ENCODE assay signal across 20 mouse cellular contexts in genomic region chr19:4217855-4218254, GRCm38 (mm10). TPM values are rescaled to one million over a fixed set of nuclear protein-coding genes. Genes with fewer than 3 reads are reported as not detected.
DNase-seq lines count a peak whose midpoint lies in the region; ATAC-seq and TF ChIP-seq lines count a peak whose summit lies in the region.
"Had no signal": no experiment of that assay in that cellular context is flagged by ENCODE, and none has a peak within 500 bp of the region (broad histone marks: within the 10 kb centered on the region; RNA-seq: fewer than 3 reads in every experiment).

No protein-coding gene starts in this region.

- no peaks in the 10 kb centered on the region for H3K9me3 ChIP-seq in embryonic facial prominence, embryonic 15.5 days (replicated peaks)
- H3K9me3 ChIP-seq in limb, embryonic 13.5 days, result no peaks in the 10 kb centered on the region
- H3K9me3 ChIP-seq: forebrain, embryonic 12.5 days; liver, embryonic 13.5 days; megakaryocyte, embryonic 14.5 days; neural tube, embryonic 12.5 days had no signal

- TF ChIP-seq POLR2A in spleen, adult 2 months (IDR thresholded peaks at IDR 0.05; ENCODE audit: low read depth, low read length), result no peak

- WGBS in spleen, adult 2 months, result 59% methylated on average over 3 of the region's 3 CpGs
- WGBS in embryonic facial prominence, embryonic 15.5 days, result 39% methylated on average over 3 of the region's 3 CpGs
- 29% methylated on average over 3 of the region's 3 CpGs for WGBS in limb, embryonic 13.5 days

- H3K4me3 ChIP-seq in spleen, adult 2 months (ENCODE audit: extremely low read depth, insufficient read depth, insufficient read length), result no peak overlapping the region
- H3K4me3 ChIP-seq in embryonic facial prominence, embryonic 15.5 days (replicated peaks), result no peak overlapping the region
- H3K4me3 ChIP-seq in limb, embryonic 13.5 days, result no peak overlapping the region
- H3K4me3 ChIP-seq: forebrain, embryonic 12.5 days; liver, embryonic 13.5 days; megakaryocyte, embryonic 14.5 days had no signal

- no peak for TF ChIP-seq CTCF in spleen, adult 2 months (IDR thresholded peaks at IDR 0.05; ENCODE audit: extremely low read depth, insufficient read depth, insufficient read length, insufficient replicate concordance)

- H3K27ac ChIP-seq in spleen, adult 2 months (ENCODE audit: insufficient read depth, low read length), result peak overlapping the region; percentile 68
- peak overlapping the region; percentile 49 for H3K27ac ChIP-seq in embryonic facial prominence, embryonic 15.5 days (replicated peaks)
- peak overlapping the region; percentile 15; the same call in 1 of the 2 replicates for H3K27ac ChIP-seq in limb, embryonic 13.5 days
- H3K27ac ChIP-seq: forebrain, embryonic 12.5 days; hindbrain, postnatal 0 days; liver, embryonic 13.5 days; neural tube, embryonic 12.5 days had no signal

- H3K9ac ChIP-seq in embryonic facial prominence, embryonic 15.5 days, result no peak overlapping the region
- no peak overlapping the region for H3K9ac ChIP-seq in limb, embryonic 13.5 days
- H3K9ac ChIP-seq: forebrain, embryonic 12.5 days; liver, embryonic 13.5 days; neural tube, embryonic 12.5 days had no signal

- H3K27me3 ChIP-seq in spleen, adult 2 months (ENCODE audit: control insufficient read depth, insufficient read depth, low read length), result no peaks in the 10 kb centered on the region
- no peaks in the 10 kb centered on the region for H3K27me3 ChIP-seq in embryonic facial prominence, embryonic 15.5 days
- H3K27me3 ChIP-seq in limb, embryonic 13.5 days, result no peaks in the 10 kb centered on the region

- peaks cover 73% of the 10 kb centered on the region for H3K4me1 ChIP-seq in spleen, adult 2 months (ENCODE audit: control insufficient read depth, insufficient read depth, insufficient read length)
- H3K4me1 ChIP-seq in embryonic facial prominence, embryonic 15.5 days, result peaks cover 84% of the 10 kb centered on the region
- peaks cover 70% of the 10 kb centered on the region for H3K4me1 ChIP-seq in limb, embryonic 13.5 days

- no peak for DNase-seq in spleen, adult 2 months (ENCODE audit: low read depth in 1 of 2, low spot score in 2 of 2)
- no peak for DNase-seq in spleen, adult 12 weeks (ENCODE audit: low spot score)
- no peak for DNase-seq in frontal cortex, postnatal 25 days (ENCODE audit: low spot score in 2 of 2)
- no peak for DNase-seq in right cerebral cortex, postnatal 4 days
- DNase-seq: adrenal gland, postnatal 36 days; cerebellum, adult 8-10 months; heart, postnatal 4 days; liver, embryonic 13.5 days; thymus, adult 18-20 months had no signal

- H3K4me2 ChIP-seq in embryonic facial prominence, embryonic 15.5 days (replicated peaks), result no peak overlapping the region
- H3K4me2 ChIP-seq in limb, embryonic 13.5 days (replicated peaks), result no peak overlapping the region
- H3K4me2 ChIP-seq: forebrain, embryonic 12.5 days; liver, embryonic 13.5 days had no signal

- no peak for ATAC-seq in embryonic facial prominence, embryonic 15.5 days (ENCODE audit: insufficient number of reproducible peaks, low FRiP score, low TSS enrichment, low read depth)
- no peak for ATAC-seq in limb, embryonic 13.5 days (ENCODE audit: low FRiP score, low read depth)
- no peak for ATAC-seq in inflammation-experienced regulatory T-cells, adult 6 months
- ATAC-seq: hindbrain, postnatal 0 days; midbrain, embryonic 16.5 days had no signal

- peaks cover 7% of the 10 kb centered on the region for H3K36me3 ChIP-seq in spleen, adult 2 months (ENCODE audit: control insufficient read depth, insufficient read depth, low read length)
- H3K36me3 ChIP-seq in embryonic facial prominence, embryonic 15.5 days, result peaks cover 9% of the 10 kb centered on the region; the same call in 1 of the 2 replicates
- H3K36me3 ChIP-seq in limb, embryonic 13.5 days, result peaks cover 26% of the 10 kb centered on the region
- H3K36me3 ChIP-seq: forebrain, embryonic 12.5 days; liver, embryonic 13.5 days; neural tube, embryonic 12.5 days had no signal

RNA-seq across cellular contexts. Expression of gene AC109138.7, which starts 3.7 kb away (rescaled TPM):
- not detected in 2 replicates for polyA plus RNA-seq in spleen, adult 2 months (2012; rRNA removed)
- polyA plus RNA-seq in embryonic facial prominence, embryonic 15.5 days (2015; fragmentation: Nextera tagmentation; extraction: Ambion mirVana), result not detected in 2 replicates
- not detected in 2 replicates for polyA plus RNA-seq in limb, embryonic 13.5 days (2015; fragmentation: Nextera tagmentation; extraction: Ambion mirVana)
- not detected for polyA plus RNA-seq in inflammation-experienced regulatory T-cells, adult 6 months (2017; shearing (Covaris generic))
- polyA plus RNA-seq: forebrain, embryonic 12.5 days; gonadal fat pad, adult 2 months; heart, embryonic 14.5 days; hindbrain, postnatal 0 days; kidney, embryonic 16.5 days; liver, embryonic 13.5 days; midbrain, embryonic 16.5 days; neural tube, embryonic 12.5 days had no signal

RNA-seq across cellular contexts. Expression of gene Clcf1, which starts 3.8 kb away (rescaled TPM):
- 128 and 163 TPM in 2 replicates for polyA plus RNA-seq in spleen, adult 2 months (2012; rRNA removed)
- 10.1 and 10.2 TPM in 2 replicates for polyA plus RNA-seq in embryonic facial prominence, embryonic 15.5 days (2015; fragmentation: Nextera tagmentation; extraction: Ambion mirVana)
- polyA plus RNA-seq in limb, embryonic 13.5 days (2015; fragmentation: Nextera tagmentation; extraction: Ambion mirVana), result 9.0 and 10.0 TPM in 2 replicates
- polyA plus RNA-seq in inflammation-experienced regulatory T-cells, adult 6 months (2017; shearing (Covaris generic)), result 10 to 100 TPM; 13.4 to 51.6 (median 33.9) TPM

RNA-seq across cellular contexts. Expression of gene Pold4, which starts 13.8 kb away (rescaled TPM):
- 233 and 309 TPM in 2 replicates for polyA plus RNA-seq in spleen, adult 2 months (2012; rRNA removed)
- polyA plus RNA-seq in embryonic facial prominence, embryonic 15.5 days (2015; fragmentation: Nextera tagmentation; extraction: Ambion mirVana), result 33.5 and 34.0 TPM in 2 replicates
- polyA plus RNA-seq in limb, embryonic 13.5 days (2015; fragmentation: Nextera tagmentation; extraction: Ambion mirVana), result 17.6 and 21.4 TPM in 2 replicates
- 100 to 1,000 TPM in 2 of 3 experiments, 10 to 100 TPM in 1; 96.4 to 134 (median 118) TPM for polyA plus RNA-seq in inflammation-experienced regulatory T-cells, adult 6 months (2017; shearing (Covaris generic))

RNA-seq across cellular contexts. Expression of gene Rad9a, which starts 16.4 kb away (rescaled TPM):
- 53.1 and 62.9 TPM in 2 replicates for polyA plus RNA-seq in spleen, adult 2 months (2012; rRNA removed)
- polyA plus RNA-seq in embryonic facial prominence, embryonic 15.5 days (2015; fragmentation: Nextera tagmentation; extraction: Ambion mirVana), result 33.6 and 35.0 TPM in 2 replicates
- 36.2 and 38.1 TPM in 2 replicates for polyA plus RNA-seq in limb, embryonic 13.5 days (2015; fragmentation: Nextera tagmentation; extraction: Ambion mirVana)
- 10 to 100 TPM; 43.6 to 63.0 (median 59.1) TPM for polyA plus RNA-seq in inflammation-experienced regulatory T-cells, adult 6 months (2017; shearing (Covaris generic))

RNA-seq across cellular contexts. Expression of gene Ppp1ca, which starts 26.0 kb away (rescaled TPM):
- 464 and 481 TPM in 2 replicates for polyA plus RNA-seq in spleen, adult 2 months (2012; rRNA removed)
- 745 and 794 TPM in 2 replicates for polyA plus RNA-seq in embryonic facial prominence, embryonic 15.5 days (2015; fragmentation: Nextera tagmentation; extraction: Ambion mirVana)
- polyA plus RNA-seq in limb, embryonic 13.5 days (2015; fragmentation: Nextera tagmentation; extraction: Ambion mirVana), result 817 and 858 TPM in 2 replicates
- 1,000 to 10,000 TPM in 1 of 3 experiments, 100 to 1,000 TPM in 2; 808 to 1,210 (median 823) TPM for polyA plus RNA-seq in inflammation-experienced regulatory T-cells, adult 6 months (2017; shearing (Covaris generic))

Comparison
In these comparisons a context has a peak if more than half of its experiments do, and no peak if none do; other contexts are left out.
1. H3K27ac ChIP-seq: peak in every context shown above with its lines; median percentile 68 in spleen, adult 2 months; 49 in embryonic facial prominence, embryonic 15.5 days; 15 in limb, embryonic 13.5 days.